11 mouse cellular contexts compared by ENCODE assay signal in the genomic region with DNA sequence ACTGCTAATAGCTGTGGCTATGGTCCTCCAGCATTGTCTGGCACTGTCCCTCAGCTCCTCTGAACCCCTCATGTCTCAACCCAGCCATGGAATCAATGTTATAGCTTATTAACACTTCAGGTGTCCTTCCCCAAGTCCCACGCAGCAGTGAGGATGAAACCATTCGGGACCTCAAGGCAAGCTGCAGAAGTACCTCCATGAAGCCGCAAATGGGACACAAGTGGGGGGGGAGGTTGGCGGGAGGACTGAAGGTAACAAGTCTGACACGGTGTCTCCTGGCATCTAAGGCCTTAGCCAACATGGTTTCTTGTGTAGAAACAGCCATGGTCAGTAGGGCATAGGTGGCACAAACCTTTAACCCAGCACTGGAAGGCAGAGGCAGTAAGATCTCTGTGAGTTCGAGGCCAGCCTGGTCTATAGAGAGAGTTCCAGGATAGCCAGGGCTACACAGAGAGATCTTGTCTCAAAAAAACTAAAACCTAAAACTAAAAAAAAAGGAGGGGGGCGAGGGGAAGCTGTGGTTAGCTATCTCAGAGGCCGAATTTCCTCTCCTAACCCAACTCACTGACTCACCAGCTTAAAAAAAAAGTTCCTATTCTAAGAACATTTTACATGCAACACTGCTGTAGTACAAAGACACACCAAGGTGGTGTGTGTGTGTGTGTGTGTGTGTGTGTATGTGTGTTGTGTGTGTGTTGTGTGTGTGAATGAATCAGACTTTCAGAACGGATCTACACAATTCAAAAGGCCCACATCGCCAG.
DNase-seq lines count a peak whose midpoint lies in the region; ATAC-seq and TF ChIP-seq lines count a peak whose summit lies in the region.
"Had no signal": no experiment of that assay in that cellular context is flagged by ENCODE, and none has a peak within 500 bp of the region (broad histone marks: within the 10 kb centered on the region; RNA-seq: fewer than 3 reads in every experiment).

No protein-coding gene starts in this region.

- no peak for TF ChIP-seq CTCF in lung, adult 2 months (IDR thresholded peaks at IDR 0.05; ENCODE audit: insufficient read depth, low read length)

- H3K27ac ChIP-seq in liver, embryonic 13.5 days: 0 out of 2 replicates have a peak overlapping the region, but pooled peaks have one; percentile 39
- no peak overlapping the region for H3K27ac ChIP-seq in forebrain, embryonic 12.5 days
- H3K27ac ChIP-seq: midbrain, embryonic 12.5 days had no signal

- H3K36me3 ChIP-seq in liver, embryonic 13.5 days: peaks cover 17% of the 10 kb centered on the region
- 0 out of 2 replicates have a peak, but pooled peaks cover 4% of the 10 kb centered on the region for H3K36me3 ChIP-seq in forebrain, embryonic 12.5 days (replicated peaks)
- H3K36me3 ChIP-seq: midbrain, embryonic 12.5 days had no signal

- DNase-seq in lung, postnatal 25 days (ENCODE audit: low spot score): peak; percentile 50
- DNase-seq in lung, adult 2 months: no peak
- DNase-seq in MEL-GATA-1-ER (ENCODE audit: extremely low read depth, low read depth): peak; percentile 86
- DNase-seq in liver, embryonic 13.5 days: no peak
- peak; percentile 71 for DNase-seq in thymus, postnatal 0 days (ENCODE audit: low spot score)
- no peak for DNase-seq in adrenal gland, postnatal 4 days (ENCODE audit: low spot score in 2 of 2)
- DNase-seq in urinary bladder, postnatal 36 days (ENCODE audit: low spot score in 2 of 2): no peak
- DNase-seq: forebrain, postnatal 0 days; kidney, adult 8-10 months had no signal

- no peak for TF ChIP-seq POLR2A in lung, adult 2 months (IDR thresholded peaks at IDR 0.05; ENCODE audit: borderline replicate concordance, extremely low read depth, low read depth, low read length)

- no peaks in the 10 kb centered on the region for H3K4me1 ChIP-seq in lung, adult 2 months (ENCODE audit: control insufficient read depth, insufficient read depth, low read length)
- H3K4me1 ChIP-seq in liver, embryonic 13.5 days (replicated peaks): peaks cover 29% of the 10 kb centered on the region
- H3K4me1 ChIP-seq in forebrain, embryonic 12.5 days: peaks cover 3% of the 10 kb centered on the region

- H3K9ac ChIP-seq in liver, embryonic 13.5 days: peak overlapping the region; percentile 53; the same call in 1 of the 2 replicates
- no peak overlapping the region for H3K9ac ChIP-seq in forebrain, embryonic 12.5 days
- H3K9ac ChIP-seq: forebrain, postnatal 0 days; midbrain, embryonic 12.5 days had no signal

- WGBS in lung, adult 2 months: 81% methylated on average over 10 of the region's 10 CpGs
- WGBS in liver, embryonic 13.5 days (ENCODE audit: insufficient replicate concordance): 23% methylated on average over 10 of the region's 10 CpGs
- 93% methylated on average over 10 of the region's 10 CpGs for WGBS in forebrain, embryonic 12.5 days

- no peaks in the 10 kb centered on the region for H3K27me3 ChIP-seq in liver, embryonic 13.5 days
- H3K27me3 ChIP-seq in forebrain, embryonic 12.5 days: no peaks in the 10 kb centered on the region
- H3K27me3 ChIP-seq: midbrain, embryonic 12.5 days had no signal

- H3K4me3 ChIP-seq in lung, adult 2 months (replicated peaks; ENCODE audit: extremely low read depth, low read depth, low read length): no peak overlapping the region
- no peak overlapping the region for H3K4me3 ChIP-seq in liver, embryonic 13.5 days (replicated peaks)
- no peak overlapping the region for H3K4me3 ChIP-seq in forebrain, embryonic 12.5 days (replicated peaks)
- H3K4me3 ChIP-seq: midbrain, embryonic 12.5 days had no signal

- H3K9me3 ChIP-seq in liver, embryonic 13.5 days (replicated peaks): no peaks in the 10 kb centered on the region
- H3K9me3 ChIP-seq in forebrain, embryonic 12.5 days: no peaks in the 10 kb centered on the region
- H3K9me3 ChIP-seq: midbrain, embryonic 12.5 days had no signal

- 0 out of 2 replicates have a peak, but pooled peaks have one; percentile 19 for ATAC-seq in liver, embryonic 13.5 days (ENCODE audit: low read depth)
- ATAC-seq in forebrain, embryonic 12.5 days (ENCODE audit: low FRiP score): no peak
- ATAC-seq: forebrain, postnatal 0 days had no signal

- peak overlapping the region; percentile 60 for H3K4me2 ChIP-seq in liver, embryonic 13.5 days
- no peak overlapping the region for H3K4me2 ChIP-seq in forebrain, embryonic 12.5 days
- H3K4me2 ChIP-seq: midbrain, embryonic 12.5 days had no signal

Comparison
In these comparisons a context has a peak if more than half of its experiments do, and no peak if none do; other contexts are left out.
1. DNase-seq: peak in lung, postnatal 25 days (single experiment), MEL-GATA-1-ER (single experiment) and thymus, postnatal 0 days (single experiment); none in lung, adult 2 months (single experiment), liver, embryonic 13.5 days (single experiment), adrenal gland, postnatal 4 days (0 of 2) and urinary bladder, postnatal 36 days (0 of 2).